Mouse (Mus musculus) CH12.LX (cell line): ENCODE results near the gene Adam17. TPM values are rescaled to one million over a fixed set of nuclear protein-coding genes. Genes with fewer than 3 reads are reported as not detected.

Experiments used
- DNase-seq: peaks from one replicate; pipeline ENCODE4 v3.0.0-alpha.2; 2013; ENCODE audit errors: extremely low read depth
- H3K27ac ChIP-seq: 2 replicates; pipeline ENCODE4 v1.5.1; 2012; ENCODE audit warnings: low read depth, mild to moderate bottlenecking, control low read depth, moderate library complexity; ENCODE audit not compliant: insufficient read depth
- H3K27me3 ChIP-seq: replicated peaks from 2 replicates; pipeline ENCODE3; 2012; ENCODE audit warnings: inconsistent platforms
- H3K36me3 ChIP-seq, 2 experiments: replicated peaks in 1 of 2; 2 replicates each; pipeline versions ENCODE3 to v1.6.1; 2012; ENCODE audit warnings: inconsistent platforms in 1 of 2, low read length in 1 of 2, mild to moderate bottlenecking in 1 of 2, mixed read lengths in 1 of 2, moderate library complexity in 1 of 2; ENCODE audit not compliant: control insufficient read depth in 1 of 2, insufficient read depth in 1 of 2
- H3K4me1 ChIP-seq, 2 experiments: 2 replicates each; pipeline ENCODE4 v1.6.1; 2012; ENCODE audit warnings: inconsistent platforms in 1 of 2, moderate library complexity in 1 of 2; ENCODE audit not compliant: insufficient read depth in 2 of 2, control insufficient read depth in 1 of 2
- H3K4me2 ChIP-seq: 2 replicates; pipeline ENCODE4 v1.6.1; 2012; ENCODE audit warnings: low read depth, mild to moderate bottlenecking, control low read depth; ENCODE audit not compliant: poor library complexity, insufficient read depth, severe bottlenecking
- H3K4me3 ChIP-seq, 3 experiments: fragments of 150-350 bp in 1 of 3; sonication (generic) in 1 of 3; replicated peaks in 1 of 3; 2 replicates each; pipeline versions ENCODE3 to v1.5.1; 2011 to 2012; ENCODE audit warnings: low read depth in 2 of 3, low read length in 2 of 3, mild to moderate bottlenecking in 2 of 3, moderate library complexity in 2 of 3, control low read depth in 1 of 3, improper control_type of control experiment in 1 of 3, inconsistent platforms in 1 of 3, mixed read lengths in 1 of 3; ENCODE audit not compliant: poor library complexity in 1 of 3
- H3K79me2 ChIP-seq: replicated peaks from 2 replicates; pipeline ENCODE4 v1.6.1; 2012; ENCODE audit warnings: mild to moderate bottlenecking, moderate library complexity; ENCODE audit not compliant: control insufficient read depth, poor library complexity, insufficient read depth, severe bottlenecking; ENCODE audit errors: extremely low read depth
- H3K9ac ChIP-seq: 2 replicates; pipeline ENCODE4 v1.6.1; 2012; ENCODE audit warnings: low read depth, mild to moderate bottlenecking, control low read depth, moderate library complexity; ENCODE audit not compliant: insufficient read depth
- H3K9me3 ChIP-seq: replicated peaks from 2 replicates; pipeline ENCODE3; 2012; ENCODE audit warnings: low read length, inconsistent platforms, mixed read lengths
- CHD1 ChIP-seq: IDR thresholded peaks from 2 replicates; pipeline ENCODE4 v1.6.1; 2012; ENCODE audit warnings: low read depth, low read length, improper control_type of control experiment, inconsistent platforms
- CHD2 ChIP-seq: IDR thresholded peaks from 2 replicates; pipeline ENCODE4 v1.6.1; 2011; ENCODE audit warnings: low read length, improper control_type of control experiment
- CTCF ChIP-seq, 2 experiments: IDR thresholded peaks in 1 of 2; conservative IDR thresholded peaks in 1 of 2; 2 replicates each; pipeline ENCODE4 v1.5.1; 2011 to 2012; ENCODE audit warnings: low read depth in 2 of 2, low read length in 2 of 2, improper control_type of control experiment in 1 of 2, inconsistent platforms in 1 of 2, mild to moderate bottlenecking in 1 of 2, moderate library complexity in 1 of 2
- ELF1 ChIP-seq: IDR thresholded peaks from 2 replicates; pipeline ENCODE4 v1.6.1; 2014; ENCODE audit warnings: low read depth, mild to moderate bottlenecking, inconsistent platforms, low read length, improper control_type of control experiment
- GABPA ChIP-seq: IDR thresholded peaks from 2 replicates; pipeline ENCODE4 v1.6.1; 2012; ENCODE audit warnings: low read depth, low read length, improper control_type of control experiment, inconsistent platforms; ENCODE audit not compliant: insufficient replicate concordance
- HCFC1 ChIP-seq: IDR thresholded peaks from 2 replicates; pipeline ENCODE4 v1.6.1; 2012; ENCODE audit warnings: low read depth, mild to moderate bottlenecking, inconsistent platforms, low read length, improper control_type of control experiment
- IRF4 ChIP-seq: IDR thresholded peaks from 2 replicates; pipeline ENCODE4 v1.6.1; 2014; ENCODE audit warnings: low read depth, mild to moderate bottlenecking, inconsistent platforms, low read length, improper control_type of control experiment
- JUN ChIP-seq: IDR thresholded peaks from 2 replicates; pipeline ENCODE4 v1.6.1; 2011; ENCODE audit warnings: low read depth, mild to moderate bottlenecking, low read length, improper control_type of control experiment, moderate library complexity; ENCODE audit not compliant: insufficient read depth
- JUND ChIP-seq: conservative IDR thresholded peaks from 2 replicates; pipeline ENCODE4 v1.6.1; 2011; ENCODE audit warnings: low read depth, low read length, improper control_type of control experiment
- MAFK ChIP-seq: IDR thresholded peaks from 2 replicates; pipeline ENCODE4 v1.6.1; 2011; ENCODE audit warnings: low read length, improper control_type of control experiment; ENCODE audit not compliant: insufficient replicate concordance
- MEF2A ChIP-seq: IDR thresholded peaks from 2 replicates; pipeline ENCODE4 v1.6.1; 2014; ENCODE audit warnings: low read depth, mild to moderate bottlenecking, inconsistent platforms, low read length, improper control_type of control experiment, borderline replicate concordance
- NELFE ChIP-seq: IDR thresholded peaks from 2 replicates; pipeline ENCODE4 v1.6.1; 2011; ENCODE audit warnings: low read depth, low read length, improper control_type of control experiment
- NRF1 ChIP-seq: IDR thresholded peaks from 2 replicates; pipeline ENCODE4 v1.6.1; 2014; ENCODE audit warnings: low read depth, mild to moderate bottlenecking, inconsistent platforms, low read length, improper control_type of control experiment, moderate library complexity
- PAX5 ChIP-seq: IDR thresholded peaks from 2 replicates; pipeline ENCODE4 v1.6.1; 2012; ENCODE audit warnings: low read length, inconsistent platforms, mixed read lengths
- POLR2A ChIP-seq: IDR thresholded peaks from 2 replicates; pipeline ENCODE4 v1.6.1; 2011; ENCODE audit warnings: low read depth, mild to moderate bottlenecking, improper control_type of control experiment, low read length
- POLR2AphosphoS2 ChIP-seq: IDR thresholded peaks from 2 replicates; pipeline ENCODE4 v1.6.1; 2011; ENCODE audit warnings: low read depth, low read length, improper control_type of control experiment
- RAD21 ChIP-seq: IDR thresholded peaks from 2 replicates; pipeline ENCODE4 v1.6.1; 2011; ENCODE audit warnings: low read depth, mild to moderate bottlenecking, low read length, improper control_type of control experiment, moderate library complexity
- TCF12 ChIP-seq: IDR thresholded peaks from 2 replicates; pipeline ENCODE4 v1.6.1; 2014; ENCODE audit warnings: low read depth, mild to moderate bottlenecking, inconsistent platforms, low read length, improper control_type of control experiment
- UBTF ChIP-seq: IDR thresholded peaks from 2 replicates; pipeline ENCODE4 v1.6.1; 2012; ENCODE audit warnings: low read depth, mild to moderate bottlenecking, inconsistent platforms, low read length, improper control_type of control experiment, moderate library complexity
- ZC3H11A ChIP-seq: IDR thresholded peaks from 2 replicates; pipeline ENCODE4 v1.6.1; 2012; ENCODE audit warnings: low read depth, mild to moderate bottlenecking, inconsistent platforms, low read length, improper control_type of control experiment
- ZMIZ1 ChIP-seq: IDR thresholded peaks from 2 replicates; pipeline ENCODE4 v1.6.1; 2012; ENCODE audit warnings: low read depth, mild to moderate bottlenecking, inconsistent platforms, low read length, improper control_type of control experiment
- ZNF384 ChIP-seq: IDR thresholded peaks from 2 replicates; pipeline ENCODE4 v1.6.1; 2012; ENCODE audit warnings: low read depth, low read length, improper control_type of control experiment, inconsistent platforms
- dilution Hi-C: fragments of 300-500 bp; cut with MboI; formaldehyde crosslinking; loops from 2 replicates; pipeline ENCODE4 v1.14.3; 2020; ENCODE audit warnings: low sequenced_read_pairs; ENCODE audit not compliant: extremely low pct_unique_long_range_greater_than_20kb, extremely low pct_ligation_motif_present
- in situ Hi-C: fragments of 300-500 bp; cut with MboI; formaldehyde crosslinking; loops from 3 replicates; pipeline ENCODE4 v1.14.3; 2019; ENCODE audit warnings: low sequenced_read_pairs, low pct_ligation_motif_present, low pct_unique_long_range_greater_than_20kb, mixed read lengths
- polyA plus RNA-seq: library from polyadenylated mRNA; unstranded; fragments of >175 nt; gene quantifications from 2 replicates; pipeline ENCODE4 v1.2.1, GENCODE M21; 2012; ENCODE audit warnings: low read depth; ENCODE audit not compliant: insufficient read length
- total RNA-seq, 2 experiments: library from RNA; depleted of rRNA; stranded (reverse); fragments of 300-350 nt in 1 of 2; fragments of >200 nt in 1 of 2; gene quantifications; 2 replicates each; pipeline ENCODE4 v1.2.3; 2012 to 2014

Adam17 gene
- total and polyA plus RNA-seq, 3 experiments: 47.5 to 60.1 (median 50.1) TPM

DNA sequence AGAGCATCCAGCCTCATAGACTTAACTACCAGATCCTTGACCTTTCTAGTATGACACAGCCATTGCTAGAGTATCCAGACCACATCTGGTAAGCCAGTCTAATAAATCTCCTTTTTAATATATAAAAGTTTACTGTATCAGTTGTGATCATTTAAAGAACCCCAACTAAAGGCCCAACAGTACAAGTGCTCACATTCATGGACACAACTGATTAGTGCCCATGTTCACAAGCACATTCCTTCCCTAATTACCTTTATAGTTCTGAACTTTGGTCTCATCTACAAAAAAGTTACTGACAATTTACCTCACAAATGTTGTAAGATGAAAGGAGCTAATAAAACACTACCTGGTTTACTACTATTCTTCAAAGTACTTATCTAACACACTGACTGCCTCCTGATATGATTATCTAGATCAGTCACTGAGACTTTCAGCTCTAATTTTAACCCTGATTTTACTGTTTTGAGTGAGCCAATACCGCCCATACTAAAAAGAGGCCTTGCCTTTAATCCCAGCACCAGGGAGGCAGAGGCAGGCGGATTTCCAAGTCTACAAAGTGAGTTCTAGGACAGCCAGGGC lies 35.4 kb upstream of the Adam17 start:
- H3K9me3 ChIP-seq: peaks cover 4% of the 10 kb centered on the region
- H3K79me2 ChIP-seq: peaks cover 84% of the 10 kb centered on the region
- peaks cover 0 to 31% of the 10 kb centered on the region in 2 experiments; a peak in 3 of 4 replicates for H3K4me1 ChIP-seq
- no peak overlapping the region for H3K9ac ChIP-seq
- no peak for TF ChIP-seq CHD1
- TF ChIP-seq MEF2A: no peak
- TF ChIP-seq RAD21: no peak
- no peak for TF ChIP-seq HCFC1
- no peak for TF ChIP-seq CTCF (conservative IDR thresholded peaks at IDR 0.05 in 1 of 2, IDR thresholded peaks at IDR 0.05 in 1 of 2; ENCODE audit: low read depth in 2 of 2, low read length in 2 of 2)
- TF ChIP-seq POLR2A: no peak
- TF ChIP-seq ZNF384: no peak
- TF ChIP-seq NELFE: no peak
- dilution Hi-C loops (no loop called here), in situ Hi-C loops (no loop called here)
- no peaks in the 10 kb centered on the region for H3K27me3 ChIP-seq
- no peak for DNase-seq
- H3K4me2 ChIP-seq: no peak overlapping the region
- H3K4me3 ChIP-seq: no peak overlapping the region
- peaks cover 33 to 63% of the 10 kb centered on the region in 2 experiments for H3K36me3 ChIP-seq
- no peak overlapping the region for H3K27ac ChIP-seq

DNA sequence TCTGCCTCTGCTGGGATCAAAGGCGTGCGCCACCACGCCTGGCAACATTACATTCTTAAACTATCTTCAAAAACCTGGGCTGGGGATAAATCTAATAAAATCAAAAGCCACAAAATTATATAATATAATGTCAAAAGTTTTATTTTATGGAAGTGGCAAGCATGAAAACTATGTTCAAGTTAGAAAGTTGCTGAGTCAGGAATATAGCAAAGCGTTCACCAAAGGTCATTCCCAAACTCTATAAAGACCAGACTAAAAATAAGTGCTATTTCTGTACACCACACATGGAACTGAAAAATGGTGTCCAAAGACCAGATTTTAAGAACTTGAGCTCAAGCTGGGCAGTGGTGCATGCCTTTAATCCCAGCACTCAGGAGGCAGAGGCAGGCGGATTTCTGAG lies 29.3 kb upstream of the Adam17 start:
- no peak overlapping the region for H3K27ac ChIP-seq
- peaks cover 26 to 54% of the 10 kb centered on the region in 2 experiments for H3K36me3 ChIP-seq
- in situ Hi-C loops: no loop called here
- no peak overlapping the region for H3K4me2 ChIP-seq
- no peak for DNase-seq
- H3K79me2 ChIP-seq: peaks cover 77% of the 10 kb centered on the region
- TF ChIP-seq CTCF (conservative IDR thresholded peaks at IDR 0.05 in 1 of 2, IDR thresholded peaks at IDR 0.05 in 1 of 2; ENCODE audit: low read depth in 2 of 2, low read length in 2 of 2) (no peak), MAFK (peak; percentile 90), ZC3H11A (no peak), HCFC1 (no peak)
- peaks cover 0 to 15% of the 10 kb centered on the region in 2 experiments; a peak in 3 of 4 replicates for H3K4me1 ChIP-seq
- H3K27me3 ChIP-seq: no peaks in the 10 kb centered on the region
- dilution Hi-C loops: no loop called here
- H3K9me3 ChIP-seq: no peaks in the 10 kb centered on the region
- H3K4me3 ChIP-seq: no peak overlapping the region
- H3K9ac ChIP-seq: no peak overlapping the region

DNA sequence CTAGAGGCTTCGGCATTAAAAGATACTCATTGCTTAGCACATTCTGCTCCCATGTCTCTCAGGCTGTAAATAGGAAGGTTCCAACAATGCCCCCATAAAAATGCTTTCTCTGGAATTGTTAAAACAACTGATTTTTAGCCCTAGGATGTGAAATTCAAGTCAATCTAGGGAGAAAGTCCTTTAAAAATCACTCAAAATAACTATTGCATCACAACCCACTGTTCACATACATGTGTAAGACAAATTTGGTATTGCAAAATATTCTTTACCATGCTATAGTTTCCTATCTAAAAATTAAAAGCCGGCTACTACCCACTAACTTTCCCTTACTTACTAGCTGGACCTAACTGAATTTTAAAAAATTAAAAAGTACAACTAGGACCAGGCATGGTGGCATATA lies 12.8 kb upstream of the Adam17 start:
- no peak overlapping the region for H3K9ac ChIP-seq
- H3K4me3 ChIP-seq: no peak overlapping the region
- dilution Hi-C loops: no loop called here
- H3K27me3 ChIP-seq: no peaks in the 10 kb centered on the region
- peaks cover 15 to 33% of the 10 kb centered on the region in 2 experiments for H3K36me3 ChIP-seq
- no peak for DNase-seq
- H3K79me2 ChIP-seq: no peaks in the 10 kb centered on the region
- H3K9me3 ChIP-seq: no peaks in the 10 kb centered on the region
- H3K27ac ChIP-seq: no peak overlapping the region
- no peaks in the 10 kb centered on the region for H3K4me1 ChIP-seq
- TF ChIP-seq RAD21 (no peak), CHD2 (no peak), POLR2AphosphoS2 (no peak), MAFK (no peak), JUN (no peak), GABPA (no peak), JUND (no peak), UBTF (no peak), ELF1 (no peak), PAX5 (no peak), IRF4 (no peak), TCF12 (no peak), ZMIZ1 (no peak), NRF1 (no peak)
- in situ Hi-C loops: no loop called here
- H3K4me2 ChIP-seq: no peak overlapping the region
